Mouse (Mus musculus): Measurements from ENCODE around the gene Mrps10. TPM values are rescaled to one million over a fixed set of nuclear protein-coding genes. Genes with fewer than 3 reads are reported as not detected.

Mrps10 gene
- total and polyA plus RNA-seq, 3 experiments = 48.0 to 71.5 (median 50.0) TPM

GRCm38 (mm10) chr17:47424186-47424585 lies 55.5 kb downstream of the Mrps10 start:
- Histone ChIP-seq H3K4me1 (ENCODE audit: insufficient read depth, low read depth, low read length) (0 out of 2 replicates have a peak, but pooled peaks cover 3% of the 10 kb centered on the region), H3K9me3 (replicated peaks) (no peaks in the 10 kb centered on the region), H3K27me3 (ENCODE audit: insufficient read depth, low read length) (peaks cover 10% of the 10 kb centered on the region; the same call in 1 of the 2 replicates), H3K4me3 (ENCODE audit: low read depth, low read length) (no peak overlapping the region), H3K36me3 (replicated peaks) (no peaks in the 10 kb centered on the region)
- TF ChIP-seq POLR2AphosphoS5 (IDR thresholded peaks at IDR 0.05; ENCODE audit: insufficient replicate concordance, low read depth, low read length) (no peak), CTCF (IDR thresholded peaks at IDR 0.05; ENCODE audit: low read depth, low read length) (no peak), GATA1 (IDR thresholded peaks at IDR 0.05; ENCODE audit: borderline replicate concordance, low read length) (no peak), GATA2 (IDR thresholded peaks at IDR 0.05; ENCODE audit: borderline replicate concordance, low read depth, low read length) (no peak), TAL1 (conservative IDR thresholded peaks at IDR 0.05; ENCODE audit: low read depth, low read length) (no peak)
- no peak for ATAC-seq (ENCODE audit: extremely low read depth, insufficient number of reproducible peaks, low FRiP score, poor library complexity, severe bottlenecking)
- DNase-seq (ENCODE audit: low spot score) = no peak

GRCm38 (mm10) chr17:47427316-47427715 lies 58.6 kb downstream of the Mrps10 start:
- no peak for DNase-seq (ENCODE audit: low spot score)
- Histone ChIP-seq H3K4me3 (ENCODE audit: low read depth, low read length) (no peak overlapping the region), H3K36me3 (replicated peaks) (no peaks in the 10 kb centered on the region), H3K4me1 (ENCODE audit: insufficient read depth, low read depth, low read length) (0 out of 2 replicates have a peak, but pooled peaks cover 3% of the 10 kb centered on the region), H3K27me3 (ENCODE audit: insufficient read depth, low read length) (peaks cover 18% of the 10 kb centered on the region; the same call in 1 of the 2 replicates), H3K9me3 (replicated peaks) (no peaks in the 10 kb centered on the region)
- no peak for TF ChIP-seq POLR2AphosphoS5 (IDR thresholded peaks at IDR 0.05; ENCODE audit: insufficient replicate concordance, low read depth, low read length)
- no peak for TF ChIP-seq CTCF (IDR thresholded peaks at IDR 0.05; ENCODE audit: low read depth, low read length)
- TF ChIP-seq GATA1 (IDR thresholded peaks at IDR 0.05; ENCODE audit: borderline replicate concordance, low read length) = no peak
- TF ChIP-seq GATA2 (IDR thresholded peaks at IDR 0.05; ENCODE audit: borderline replicate concordance, low read depth, low read length) = no peak
- ATAC-seq (ENCODE audit: extremely low read depth, insufficient number of reproducible peaks, low FRiP score, poor library complexity, severe bottlenecking) = no peak

GRCm38 (mm10) chr17:47428831-47429304 lies 60.2 kb downstream of the Mrps10 start:
- ATAC-seq (ENCODE audit: extremely low read depth, insufficient number of reproducible peaks, low FRiP score, poor library complexity, severe bottlenecking) = no peak
- Histone ChIP-seq H3K27me3 (ENCODE audit: insufficient read depth, low read length) (peaks cover 21% of the 10 kb centered on the region), H3K4me3 (ENCODE audit: low read depth, low read length) (no peak overlapping the region), H3K9me3 (replicated peaks) (no peaks in the 10 kb centered on the region), H3K4me1 (ENCODE audit: insufficient read depth, low read depth, low read length) (0 out of 2 replicates have a peak, but pooled peaks cover 3% of the 10 kb centered on the region), H3K36me3 (replicated peaks) (no peaks in the 10 kb centered on the region)
- TF ChIP-seq GATA2 (IDR thresholded peaks at IDR 0.05; ENCODE audit: borderline replicate concordance, low read depth, low read length) (no peak), TAL1 (conservative IDR thresholded peaks at IDR 0.05; ENCODE audit: low read depth, low read length) (no peak), GATA1 (IDR thresholded peaks at IDR 0.05; ENCODE audit: borderline replicate concordance, low read length) (no peak), CTCF (IDR thresholded peaks at IDR 0.05; ENCODE audit: low read depth, low read length) (no peak), POLR2AphosphoS5 (IDR thresholded peaks at IDR 0.05; ENCODE audit: insufficient replicate concordance, low read depth, low read length) (no peak)
- no peak for DNase-seq (ENCODE audit: low spot score)

GRCm38 (mm10) chr17:47430815-47431214 lies 62.1 kb downstream of the Mrps10 start:
- no peak for DNase-seq (ENCODE audit: low spot score)
- no peaks in the 10 kb centered on the region for H3K9me3 ChIP-seq (replicated peaks)
- no peak for ATAC-seq (ENCODE audit: extremely low read depth, insufficient number of reproducible peaks, low FRiP score, poor library complexity, severe bottlenecking)
- no peaks in the 10 kb centered on the region for H3K36me3 ChIP-seq (replicated peaks)
- H3K27me3 ChIP-seq (ENCODE audit: insufficient read depth, low read length) = peaks cover 21% of the 10 kb centered on the region
- no peak for TF ChIP-seq TAL1 (conservative IDR thresholded peaks at IDR 0.05; ENCODE audit: low read depth, low read length)
- no peak for TF ChIP-seq CTCF (IDR thresholded peaks at IDR 0.05; ENCODE audit: low read depth, low read length)
- no peak for TF ChIP-seq GATA1 (IDR thresholded peaks at IDR 0.05; ENCODE audit: borderline replicate concordance, low read length)
- no peak for TF ChIP-seq POLR2AphosphoS5 (IDR thresholded peaks at IDR 0.05; ENCODE audit: insufficient replicate concordance, low read depth, low read length)
- TF ChIP-seq GATA2 (IDR thresholded peaks at IDR 0.05; ENCODE audit: borderline replicate concordance, low read depth, low read length) = no peak
- no peaks in the 10 kb centered on the region for H3K4me1 ChIP-seq (ENCODE audit: insufficient read depth, low read depth, low read length)
- no peak overlapping the region for H3K4me3 ChIP-seq (ENCODE audit: low read depth, low read length)

Other genes starting within 250 kb of the Mrps10 start
- not detected in 2 replicates for gene Guca1b, start 16.5 kb downstream of the Mrps10 start, total RNA-seq (2014; fragmentation: Nextera tagmentation)
- gene Guca1b, start 16.5 kb downstream of the Mrps10 start, total RNA-seq (2017) = not detected in 2 replicates
- not detected in 2 replicates for gene Guca1b, start 16.5 kb downstream of the Mrps10 start, polyA plus RNA-seq (2012)
- gene Guca1a, start 31.7 kb downstream of the Mrps10 start, total RNA-seq (2014; fragmentation: Nextera tagmentation) = not detected in 2 replicates
- gene Guca1a, start 31.7 kb downstream of the Mrps10 start, total RNA-seq (2017) = not detected in 2 replicates
- gene Guca1a, start 31.7 kb downstream of the Mrps10 start, polyA plus RNA-seq (2012) = 0.08 and 0.10 TPM in 2 replicates
- gene AI661453, start 67.7 kb downstream of the Mrps10 start, total RNA-seq (2014; fragmentation: Nextera tagmentation) = not detected in 2 replicates
- gene AI661453, start 67.7 kb downstream of the Mrps10 start, total RNA-seq (2017) = under 0.01 and 0.06 TPM in 2 replicates
- 0.02 and 0.03 TPM in 2 replicates for gene AI661453, start 67.7 kb downstream of the Mrps10 start, polyA plus RNA-seq (2012)
- gene 1700001C19Rik, start 68.5 kb downstream of the Mrps10 start, total RNA-seq (2014; fragmentation: Nextera tagmentation) = not detected in 2 replicates
- gene 1700001C19Rik, start 68.5 kb downstream of the Mrps10 start, total RNA-seq (2017) = 0.17 TPM in 1 of 2 replicates, not detected in the other
- not detected in 2 replicates for gene 1700001C19Rik, start 68.5 kb downstream of the Mrps10 start, polyA plus RNA-seq (2012)
- 29.1 and 31.1 TPM in 2 replicates for gene Taf8, start 133.4 kb downstream of the Mrps10 start, total RNA-seq (2014; fragmentation: Nextera tagmentation)
- 39.8 and 47.0 TPM in 2 replicates for gene Taf8, start 133.4 kb downstream of the Mrps10 start, total RNA-seq (2017)
- 22.3 and 22.4 TPM in 2 replicates for gene Taf8, start 133.4 kb downstream of the Mrps10 start, polyA plus RNA-seq (2012)
- 229 and 238 TPM in 2 replicates for gene Ccnd3, start 136.2 kb downstream of the Mrps10 start, total RNA-seq (2014; fragmentation: Nextera tagmentation)
- 134 and 143 TPM in 2 replicates for gene Ccnd3, start 136.2 kb downstream of the Mrps10 start, total RNA-seq (2017)
- gene Ccnd3, start 136.2 kb downstream of the Mrps10 start, polyA plus RNA-seq (2012) = 426 and 439 TPM in 2 replicates
- 8.1 and 11.8 TPM in 2 replicates for gene Bysl, start 242.6 kb downstream of the Mrps10 start, total RNA-seq (2014; fragmentation: Nextera tagmentation)
- gene Bysl, start 242.6 kb downstream of the Mrps10 start, total RNA-seq (2017) = 11.3 and 11.9 TPM in 2 replicates
- gene Bysl, start 242.6 kb downstream of the Mrps10 start, polyA plus RNA-seq (2012) = 35.2 and 44.0 TPM in 2 replicates
- 36.4 and 38.8 TPM in 2 replicates for gene Med20, start 242.7 kb downstream of the Mrps10 start, total RNA-seq (2014; fragmentation: Nextera tagmentation)
- 59.8 and 60.8 TPM in 2 replicates for gene Med20, start 242.7 kb downstream of the Mrps10 start, total RNA-seq (2017)
- 6.0 and 9.9 TPM in 2 replicates for gene Med20, start 242.7 kb downstream of the Mrps10 start, polyA plus RNA-seq (2012)
- gene Gm20517, start 242.7 kb downstream of the Mrps10 start, total RNA-seq (2014; fragmentation: Nextera tagmentation) = 2.7 and 9.6 TPM in 2 replicates
- 1.2 and 2.0 TPM in 2 replicates for gene Gm20517, start 242.7 kb downstream of the Mrps10 start, total RNA-seq (2017)
- gene Gm20517, start 242.7 kb downstream of the Mrps10 start, polyA plus RNA-seq (2012) = 0.05 TPM in 1 of 2 replicates, not detected in the other